Mouse (Mus musculus): ENCODE data around the gene Ccdc142. TPM values are rescaled to one million over a fixed set of nuclear protein-coding genes. Genes with fewer than 3 reads are reported as not detected.

The Ccdc142 gene
- total RNA-seq (2018; cell fraction: chromatin; rRNA removed): 10 to 100 TPM in 21 of 26 experiments, 1 to 10 TPM in 5; 3.6 to 94.4 (median 25.8) TPM
- 1 to 10 TPM in 14 of 26 experiments, under 1 TPM in 12; 0.14 to 4.8 (median 1.1) TPM for total RNA-seq (2018; cell fraction: cytosol; rRNA removed)
- total RNA-seq (2018; cell fraction: nucleus; rRNA removed): 10 to 100 TPM in 14 of 26 experiments, 1 to 10 TPM in 12; 2.2 to 42.2 (median 12.5) TPM
- 0.99 to 3.0 TPM (median 1.5 TPM) in 3 replicates for polyA plus RNA-seq (2018)

GRCm38 (mm10) chr6:83101316-83101687 is at the start of gene Ccdc142, which contains the start of gene Gm42688:
Gene Ccdc142, plus strand, starts transcription at chr6:83101601.
Gene Gm42688, plus strand, starts transcription at chr6:83101617.
- Histone ChIP-seq H3K79me2 (ENCODE audit: inconsistent target) (peaks cover 13% of the 10 kb centered on the region), H3K36me3 (ENCODE audit: inconsistent target) (peaks cover 15% of the 10 kb centered on the region; the same call in 1 of the 2 replicates)

DNA sequence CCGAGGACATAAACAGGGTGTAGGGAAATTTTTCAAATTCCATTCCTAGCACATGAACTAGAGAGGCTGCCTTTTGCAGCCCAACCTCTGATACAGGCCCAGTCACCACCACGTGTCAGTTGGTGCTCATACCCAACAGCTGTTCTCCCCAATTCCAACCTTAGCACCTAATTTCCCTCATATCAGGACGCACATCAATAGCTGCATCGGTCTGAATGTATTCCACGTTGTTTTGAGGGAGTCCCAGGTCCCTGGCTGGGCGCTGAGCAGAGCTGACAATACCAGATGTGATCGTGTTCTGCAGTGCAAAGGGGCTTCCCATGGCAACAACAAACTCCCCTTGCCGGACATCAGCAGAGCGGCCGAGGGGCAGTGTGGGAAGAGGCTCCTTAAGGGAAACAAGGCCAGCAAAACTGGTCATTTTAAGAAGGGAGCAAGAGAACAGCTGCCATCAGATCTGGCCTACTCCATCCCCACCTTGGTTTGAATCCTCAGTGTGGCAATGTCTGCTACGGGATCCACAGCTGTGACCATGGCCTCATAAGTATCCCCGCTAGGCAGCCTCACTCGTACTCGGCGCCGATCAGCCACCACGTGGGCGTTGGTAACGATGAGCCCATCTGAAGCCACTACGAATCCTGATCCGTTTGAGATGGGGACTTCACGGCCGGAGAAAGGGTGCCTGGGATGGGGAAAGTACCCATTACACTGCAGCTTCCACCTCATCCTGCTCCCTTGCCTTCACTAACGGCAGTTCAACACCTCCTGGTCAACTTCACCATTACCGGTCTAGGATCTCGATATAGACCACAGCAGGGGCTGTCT is 48.1 kb upstream of the Ccdc142 start:
- H3K27ac ChIP-seq: peak overlapping the region; percentile 80
- H3K4me3 ChIP-seq (ENCODE audit: inconsistent target): peak overlapping the region; percentile 76
- H3K79me2 ChIP-seq (ENCODE audit: inconsistent target): peaks cover 56% of the 10 kb centered on the region
- WGBS (ENCODE audit: missing documents): 7% methylated on average over 26 of the region's 26 CpGs
- H3K36me3 ChIP-seq (ENCODE audit: inconsistent target): peaks cover 35% of the 10 kb centered on the region; the same call in 1 of the 2 replicates

More at GRCm38 (mm10) chr6:83101316-83101687, at the start of gene Ccdc142, which contains the start of gene Gm42688:
- H3K27ac ChIP-seq: peak within 1 kb of the TSS; percentile 37
- peak within 1 kb of the TSS; percentile 39 for H3K4me3 ChIP-seq (ENCODE audit: inconsistent target)
- WGBS (ENCODE audit: missing documents): under 1% methylated on average over 25 of the region's 25 CpGs

DNA sequence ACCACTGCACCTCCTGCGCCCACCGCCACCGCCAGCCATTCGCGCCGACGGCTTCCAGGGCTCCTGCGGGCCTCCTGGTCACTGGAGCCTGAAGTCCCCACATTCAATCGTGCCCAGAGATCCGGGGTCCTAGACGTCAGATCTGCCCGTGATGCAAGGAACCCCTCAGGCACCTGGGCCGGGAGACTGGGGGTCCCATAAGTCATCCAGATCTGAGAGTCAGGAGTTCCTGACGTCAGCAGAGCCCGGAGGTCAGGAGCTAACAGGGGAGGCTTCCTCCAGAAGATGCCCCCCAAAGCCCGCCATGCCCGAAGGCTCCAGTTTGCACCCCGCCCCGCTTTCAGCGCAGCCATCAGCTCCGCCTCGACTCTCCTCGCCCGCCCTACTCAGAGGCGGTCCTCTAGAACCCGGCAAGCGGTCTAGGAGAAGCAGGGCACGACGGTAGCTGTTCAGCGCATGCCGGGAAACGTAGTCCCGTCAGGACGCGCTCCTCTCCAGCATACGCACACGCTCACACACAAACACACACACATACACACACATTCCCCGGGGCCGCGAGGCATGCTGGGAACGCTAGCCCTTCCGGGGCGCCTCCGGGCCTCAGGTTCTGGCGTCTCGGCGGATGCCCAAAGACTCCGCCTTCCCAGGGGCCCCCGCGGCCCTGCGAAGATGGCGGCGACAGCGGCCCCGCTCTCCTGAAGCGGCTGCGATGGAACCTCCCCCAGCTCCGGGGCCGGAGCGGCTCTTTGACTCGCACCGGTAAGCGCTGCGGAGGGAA is 47.1 kb upstream of the Ccdc142 start, which contains the start of gene Aup1:
Gene Aup1, plus strand, starts transcription at position 448 of the 778 bp plus-strand sequence.
- H3K27ac ChIP-seq: peak within 1 kb of the TSS; percentile 80
- 1% methylated on average over 57 of the region's 64 CpGs for WGBS (ENCODE audit: missing documents)
- peak within 1 kb of the TSS; percentile 82 for H3K4me3 ChIP-seq (ENCODE audit: inconsistent target)
- peaks cover 56% of the 10 kb centered on the region for H3K79me2 ChIP-seq (ENCODE audit: inconsistent target)
- peaks cover 35% of the 10 kb centered on the region; the same call in 1 of the 2 replicates for H3K36me3 ChIP-seq (ENCODE audit: inconsistent target)

- peaks cover 56% of the 10 kb centered on the region for H3K79me2 ChIP-seq (ENCODE audit: inconsistent target)
- H3K36me3 ChIP-seq (ENCODE audit: inconsistent target): peaks cover 34% of the 10 kb centered on the region; the same call in 1 of the 2 replicates
- under 1% methylated on average over 43 of the region's 50 CpGs for WGBS (ENCODE audit: missing documents)
- peak within 1 kb of the TSS; percentile 80 for H3K27ac ChIP-seq
- H3K4me3 ChIP-seq (ENCODE audit: inconsistent target): peak within 1 kb of the TSS; percentile 82
Measured at GRCm38 (mm10) chr6:83054871-83055431, 46.5 kb upstream of the Ccdc142 start, which contains the start of gene Htra2. Gene Htra2, minus strand, starts transcription at chr6:83055273.

GRCm38 (mm10) chr6:83057790-83058189 is 43.6 kb upstream of the Ccdc142 start, which contains the start of gene Dqx1:
Gene Dqx1, plus strand, starts transcription at chr6:83057844.
- Histone ChIP-seq H3K36me3 (ENCODE audit: inconsistent target) (peaks cover 20% of the 10 kb centered on the region; the same call in 1 of the 2 replicates), H3K4me3 (ENCODE audit: inconsistent target) (no peak within 1 kb of the TSS), H3K79me2 (ENCODE audit: inconsistent target) (peaks cover 38% of the 10 kb centered on the region), H3K27ac (no peak within 1 kb of the TSS)
- 91% methylated on average over 3 of the region's 3 CpGs for WGBS (ENCODE audit: missing documents)

GRCm38 (mm10) chr6:83058725-83059124 is 42.7 kb upstream of the Ccdc142 start:
- no peak overlapping the region for H3K4me3 ChIP-seq (ENCODE audit: inconsistent target)
- WGBS (ENCODE audit: missing documents): 100% methylated on average over 1 of the region's 2 CpGs
- H3K36me3 ChIP-seq (ENCODE audit: inconsistent target): peaks cover 20% of the 10 kb centered on the region; the same call in 1 of the 2 replicates
- H3K27ac ChIP-seq: no peak overlapping the region
- peaks cover 29% of the 10 kb centered on the region for H3K79me2 ChIP-seq (ENCODE audit: inconsistent target)

GRCm38 (mm10) chr6:83065995-83066394 is 35.4 kb upstream of the Ccdc142 start:
- H3K27ac ChIP-seq: no peak overlapping the region
- no peaks in the 10 kb centered on the region for H3K36me3 ChIP-seq (ENCODE audit: inconsistent target)
- no peaks in the 10 kb centered on the region for H3K79me2 ChIP-seq (ENCODE audit: inconsistent target)
- no peak overlapping the region for H3K4me3 ChIP-seq (ENCODE audit: inconsistent target)
- 57% methylated on average over 8 of the region's 8 CpGs for WGBS (ENCODE audit: missing documents)

DNA sequence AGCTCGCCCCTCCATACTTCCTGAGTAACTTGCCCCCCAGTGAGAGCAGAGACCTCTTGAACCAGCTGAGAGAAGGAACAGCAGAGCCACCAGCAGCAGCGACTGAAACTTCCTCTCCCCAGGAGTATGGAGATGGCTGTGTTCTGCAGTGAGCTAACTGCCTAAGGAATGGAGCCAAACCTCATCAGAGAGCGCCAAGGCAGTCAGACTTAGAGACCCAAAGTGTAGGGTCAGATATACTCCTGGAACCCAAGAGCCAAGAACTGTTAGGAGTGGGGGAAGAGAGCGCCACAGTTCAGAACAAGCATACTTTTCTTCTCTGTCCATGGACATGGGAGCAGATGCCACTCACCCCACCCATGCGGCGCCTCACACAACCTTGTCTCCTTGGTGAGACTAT is 35.0 kb upstream of the Ccdc142 start:
- WGBS (ENCODE audit: missing documents): 51% methylated on average over 6 of the region's 6 CpGs
- no peaks in the 10 kb centered on the region for H3K36me3 ChIP-seq (ENCODE audit: inconsistent target)

GRCm38 (mm10) chr6:83068221-83068620 is 33.2 kb upstream of the Ccdc142 start:
- Histone ChIP-seq H3K79me2 (ENCODE audit: inconsistent target) (no peaks in the 10 kb centered on the region), H3K27ac (no peak overlapping the region), H3K36me3 (ENCODE audit: inconsistent target) (no peaks in the 10 kb centered on the region), H3K4me3 (ENCODE audit: inconsistent target) (no peak overlapping the region)
- 69% methylated on average over 8 of the region's 8 CpGs for WGBS (ENCODE audit: missing documents)

More for the DNA sequence above, 35.0 kb upstream of the Ccdc142 start:
- H3K27ac ChIP-seq: no peak overlapping the region
- no peak overlapping the region for H3K4me3 ChIP-seq (ENCODE audit: inconsistent target)
- H3K79me2 ChIP-seq (ENCODE audit: inconsistent target): no peaks in the 10 kb centered on the region

GRCm38 (mm10) chr6:83068706-83069487 is 32.5 kb upstream of the Ccdc142 start:
- no peak overlapping the region for H3K27ac ChIP-seq
- no peak overlapping the region for H3K4me3 ChIP-seq (ENCODE audit: inconsistent target)
- 5% methylated on average over 73 of the region's 81 CpGs for WGBS (ENCODE audit: missing documents)
- H3K36me3 ChIP-seq (ENCODE audit: inconsistent target): no peaks in the 10 kb centered on the region
- no peaks in the 10 kb centered on the region for H3K79me2 ChIP-seq (ENCODE audit: inconsistent target)

DNA sequence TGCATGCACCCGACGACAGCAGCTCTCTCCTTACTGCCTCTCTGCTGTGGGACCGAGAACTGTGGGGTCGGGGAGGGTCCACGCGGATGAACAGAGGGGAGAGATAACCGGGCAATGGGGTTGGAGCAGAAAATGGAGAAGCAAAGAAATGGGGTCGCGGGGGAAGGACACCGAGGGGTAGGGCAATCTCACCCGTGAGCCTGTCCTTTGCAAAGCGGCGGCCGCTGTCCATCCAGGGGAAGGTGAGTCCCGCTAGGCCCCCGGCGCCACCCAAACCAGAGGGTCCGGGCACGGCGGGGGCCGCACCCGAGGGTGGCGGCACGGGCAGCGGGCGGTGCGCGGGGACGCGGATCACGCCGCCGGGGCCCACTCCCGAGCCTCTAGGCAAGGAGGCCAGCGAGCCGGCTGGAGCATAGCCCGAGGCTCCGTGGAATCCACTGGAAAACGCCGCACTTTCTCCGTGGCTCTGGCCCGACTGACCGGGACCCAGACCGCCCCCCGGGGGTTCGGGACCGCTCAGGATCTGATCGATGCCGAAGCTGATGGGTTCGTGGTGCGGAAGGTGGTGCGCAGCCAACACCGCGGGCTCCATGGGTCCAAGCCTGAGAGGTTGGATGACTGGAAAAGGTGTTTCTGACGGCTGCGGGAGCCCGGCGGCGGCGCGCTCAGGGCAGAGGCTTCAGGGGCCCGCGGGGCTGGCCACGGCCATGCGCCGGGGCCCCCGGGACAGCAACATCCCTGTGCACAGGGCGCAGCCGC is 31.7 kb upstream of the Ccdc142 start:
- no peaks in the 10 kb centered on the region for H3K36me3 ChIP-seq (ENCODE audit: inconsistent target)
- H3K79me2 ChIP-seq (ENCODE audit: inconsistent target): no peaks in the 10 kb centered on the region
- no peak overlapping the region for H3K27ac ChIP-seq
- no peak overlapping the region for H3K4me3 ChIP-seq (ENCODE audit: inconsistent target)
- 6% methylated on average over 67 of the region's 69 CpGs for WGBS (ENCODE audit: missing documents)

DNA sequence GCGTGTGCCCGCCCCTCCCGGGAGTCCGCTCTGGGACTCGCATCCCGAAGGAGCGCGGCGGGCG is 31.3 kb upstream of the Ccdc142 start, which contains the start of gene Tlx2:
Gene Tlx2, minus strand, starts transcription at position 47 of the 64 bp plus-strand sequence.
- no peaks in the 10 kb centered on the region for H3K36me3 ChIP-seq (ENCODE audit: inconsistent target)
- 4% methylated on average over 10 of the region's 10 CpGs for WGBS (ENCODE audit: missing documents)
- no peak within 1 kb of the TSS for H3K27ac ChIP-seq
- no peak within 1 kb of the TSS for H3K4me3 ChIP-seq (ENCODE audit: inconsistent target)
- H3K79me2 ChIP-seq (ENCODE audit: inconsistent target): no peaks in the 10 kb centered on the region

Data from macrophage (primary cell).